ENCODE assay signal across 28 mouse cellular contexts in the genomic region with DNA sequence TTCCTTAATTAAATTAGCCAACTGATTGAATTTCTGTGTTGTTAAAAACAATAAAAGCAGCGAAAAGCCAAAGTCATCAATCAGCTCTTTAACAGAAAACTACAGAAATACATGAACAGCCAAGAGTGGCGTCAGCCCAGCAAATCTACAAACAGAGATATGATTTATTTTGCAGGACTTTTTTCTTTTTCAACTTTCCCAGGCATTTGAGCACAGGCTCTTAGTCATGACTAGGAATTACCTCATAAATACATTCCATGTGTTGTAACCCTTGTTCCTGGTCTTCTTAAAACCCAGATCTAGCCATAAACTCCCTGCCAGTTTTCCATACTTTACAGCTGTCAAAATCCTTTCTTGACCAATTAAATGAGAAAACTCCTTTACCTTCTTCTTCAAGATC.
DNase-seq lines count a peak whose midpoint lies in the region; ATAC-seq lines count a peak whose summit lies in the region.
"Had no signal": no experiment of that assay in that cellular context is flagged by ENCODE, and none has a peak within 500 bp of the region (broad histone marks: within the 10 kb centered on the region; RNA-seq: fewer than 3 reads in every experiment).

No protein-coding gene starts in this region.

- H3K9ac ChIP-seq in limb, embryonic 12.5 days (replicated peaks), result no peak overlapping the region
- H3K9ac ChIP-seq: embryonic facial prominence, embryonic 12.5 days; hindbrain, embryonic 15.5 days; intestine, embryonic 15.5 days; liver, embryonic 15.5 days; midbrain, embryonic 15.5 days; neural tube, embryonic 13.5 days had no signal

- peak; percentile 39 for DNase-seq in adrenal gland, adult 2 months
- no peak for DNase-seq in adrenal gland, postnatal 25 days
- DNase-seq in limb, embryonic 10.5 days (ENCODE audit: low spot score), result no peak
- DNase-seq in fibroblast of lung, adult 2 months (ENCODE audit: low read depth), result peak; percentile 73
- peak; percentile 38 for DNase-seq in skeletal muscle tissue, adult 2 months (ENCODE audit: low read depth, low spot score)
- DNase-seq: cerebellum, adult 11 months; cerebellum, postnatal 14 days; gastrocnemius, postnatal 14 days; heart, postnatal 36 days; kidney, adult 8-10 months; kidney, postnatal 25 days; layer of hippocampus, postnatal 36 days; liver; right cerebral cortex, postnatal 4 days; thymus, adult 18-20 months; thymus, postnatal 36 days had no signal

- 46% methylated on average over 2 of the region's 2 CpGs for WGBS in limb, embryonic 12.5 days
- WGBS in limb, embryonic 10.5 days, result 69% methylated on average over 2 of the region's 2 CpGs

- peak overlapping the region; percentile 26; the same call in 1 of the 2 replicates for H3K27ac ChIP-seq in limb, embryonic 12.5 days
- no peak overlapping the region for H3K27ac ChIP-seq in limb, embryonic 10.5 days
- H3K27ac ChIP-seq: embryonic facial prominence, embryonic 12.5 days; hindbrain, embryonic 15.5 days; intestine, embryonic 15.5 days; layer of hippocampus, adult 2 months; liver, embryonic 15.5 days; midbrain, embryonic 15.5 days; neural tube, embryonic 13.5 days had no signal

- H3K27me3 ChIP-seq in limb, embryonic 12.5 days, result no peaks in the 10 kb centered on the region
- H3K27me3 ChIP-seq in limb, embryonic 10.5 days (ENCODE audit: low read depth, poor library complexity, severe bottlenecking), result no peaks in the 10 kb centered on the region
- H3K27me3 ChIP-seq: embryonic facial prominence, embryonic 12.5 days; hindbrain, embryonic 15.5 days; intestine, embryonic 15.5 days; liver, embryonic 15.5 days; megakaryocyte, embryonic 14.5 days; midbrain, embryonic 15.5 days; neural tube, embryonic 13.5 days had no signal

- no peak overlapping the region for H3K4me2 ChIP-seq in limb, embryonic 12.5 days
- H3K4me2 ChIP-seq: embryonic facial prominence, embryonic 12.5 days; hindbrain, embryonic 15.5 days; intestine, embryonic 15.5 days; liver, embryonic 15.5 days; midbrain, embryonic 15.5 days; neural tube, embryonic 13.5 days had no signal

- no peaks in the 10 kb centered on the region for H3K36me3 ChIP-seq in limb, embryonic 12.5 days
- H3K36me3 ChIP-seq in limb, embryonic 10.5 days, result no peaks in the 10 kb centered on the region
- H3K36me3 ChIP-seq: embryonic facial prominence, embryonic 12.5 days; hindbrain, embryonic 15.5 days; intestine, embryonic 15.5 days; liver, embryonic 15.5 days; midbrain, embryonic 15.5 days; neural tube, embryonic 13.5 days had no signal

- peaks cover 24% of the 10 kb centered on the region for H3K4me1 ChIP-seq in limb, embryonic 12.5 days (replicated peaks)
- peaks cover 24% of the 10 kb centered on the region for H3K4me1 ChIP-seq in limb, embryonic 10.5 days
- H3K4me1 ChIP-seq: hindbrain, embryonic 15.5 days; liver, embryonic 15.5 days; megakaryocyte, embryonic 14.5 days had no signal

- ATAC-seq in limb, embryonic 12.5 days (ENCODE audit: insufficient number of reproducible peaks, insufficient read depth, low FRiP score, low TSS enrichment, low read depth), result no peak
- ATAC-seq in inflammation-experienced regulatory T-cells, adult 6 months, result no peak
- ATAC-seq: forebrain, embryonic 14.5 days; intestine, embryonic 15.5 days; midbrain, embryonic 15.5 days had no signal

- no peak overlapping the region for H3K4me3 ChIP-seq in limb, embryonic 12.5 days (replicated peaks)
- H3K4me3 ChIP-seq in limb, embryonic 10.5 days, result no peak overlapping the region
- H3K4me3 ChIP-seq: embryonic facial prominence, embryonic 12.5 days; heart, adult 2 months; hindbrain, embryonic 15.5 days; intestine, embryonic 15.5 days; layer of hippocampus, adult 2 months; liver, embryonic 15.5 days; megakaryocyte, embryonic 14.5 days; midbrain, embryonic 15.5 days; neural tube, embryonic 13.5 days had no signal

- H3K9me3 ChIP-seq in limb, embryonic 12.5 days, result no peaks in the 10 kb centered on the region
- no peaks in the 10 kb centered on the region for H3K9me3 ChIP-seq in limb, embryonic 10.5 days (replicated peaks)
- H3K9me3 ChIP-seq: embryonic facial prominence, embryonic 12.5 days; hindbrain, embryonic 15.5 days; intestine, embryonic 15.5 days; liver, embryonic 15.5 days; midbrain, embryonic 15.5 days; neural tube, embryonic 13.5 days had no signal

Comparison
In these comparisons a context has a peak if more than half of its experiments do, and no peak if none do; other contexts are left out.
1. DNase-seq: peak in adrenal gland, adult 2 months (single experiment), fibroblast of lung, adult 2 months (single experiment) and skeletal muscle tissue, adult 2 months (single experiment); none in adrenal gland, postnatal 25 days (single experiment) and limb, embryonic 10.5 days (single experiment).